Mouse (Mus musculus) bone marrow macrophage, adult 2 months (primary cell): Measurements from ENCODE around the gene Kif17. TPM values are rescaled to one million over a fixed set of nuclear protein-coding genes. Genes with fewer than 3 reads are reported as not detected.

ENCODE experiments used
- H3K27ac ChIP-seq: 2 replicates; pipeline ENCODE4 v1.5.1; 2012; ENCODE audit warnings: low read depth, low read length; ENCODE audit not compliant: insufficient read depth
- H3K4me1 ChIP-seq: 2 replicates; pipeline ENCODE4 v1.6.1; 2012; ENCODE audit warnings: low read length; ENCODE audit not compliant: control insufficient read depth, insufficient read depth
- H3K4me3 ChIP-seq: 2 replicates; pipeline ENCODE4 v1.5.1; 2012; ENCODE audit warnings: mild to moderate bottlenecking, low read length, moderate library complexity; ENCODE audit not compliant: insufficient read depth
- CTCF ChIP-seq: IDR thresholded peaks from 2 replicates; pipeline ENCODE4 v1.5.1; 2012; ENCODE audit warnings: low read depth, mild to moderate bottlenecking, low read length, moderate library complexity
- POLR2A ChIP-seq: IDR thresholded peaks from 2 replicates; pipeline ENCODE4 v1.6.1; 2012; ENCODE audit warnings: mild to moderate bottlenecking, low read depth, low read length, borderline replicate concordance
- polyA plus RNA-seq: library from polyadenylated mRNA; stranded (reverse); fragments of >200 nt; gene quantifications from 2 replicates; pipeline ENCODE4 v1.2.4, GENCODE M21; 2012; ENCODE audit not compliant: missing spikeins, insufficient read depth, insufficient read length

Kif17 gene
- polyA plus RNA-seq, result not detected in 2 replicates

- no peak within 1 kb of the TSS for H3K27ac ChIP-seq
- H3K4me1 ChIP-seq, result no peaks in the 10 kb centered on the region
- H3K4me3 ChIP-seq, result peak within 1 kb of the TSS; percentile 60
- TF ChIP-seq CTCF, result no peak
- no peak for TF ChIP-seq POLR2A
Measured at GRCm38 (mm10) chr4:138250088-138250960, at the start of gene Kif17, which contains the start of gene Sh2d5. Gene Kif17 (plus strand): TSS chr4:138250435. Gene Sh2d5 (plus strand): TSS chr4:138250403.

- no peak overlapping the region for H3K27ac ChIP-seq
- no peak for TF ChIP-seq CTCF
- no peak for TF ChIP-seq POLR2A
Measured at GRCm38 (mm10) chr4:138200769-138201168, 49.5 kb upstream of the Kif17 start.

GRCm38 (mm10) chr4:138201696-138202095 is 48.5 kb upstream of the Kif17 start:
- Histone ChIP-seq H3K4me1 (peaks cover 3% of the 10 kb centered on the region), H3K4me3 (no peak overlapping the region), H3K27ac (no peak overlapping the region)
- TF ChIP-seq CTCF (no peak), POLR2A (no peak)

More at GRCm38 (mm10) chr4:138200769-138201168, 49.5 kb upstream of the Kif17 start:
- H3K4me3 ChIP-seq, result no peak overlapping the region
- no peaks in the 10 kb centered on the region for H3K4me1 ChIP-seq

GRCm38 (mm10) chr4:138210116-138210515 is 40.1 kb upstream of the Kif17 start:
- H3K4me3 ChIP-seq, result no peak overlapping the region
- TF ChIP-seq POLR2A, result no peak
- TF ChIP-seq CTCF, result no peak
- H3K4me1 ChIP-seq, result peaks cover 19% of the 10 kb centered on the region
- H3K27ac ChIP-seq, result no peak overlapping the region

GRCm38 (mm10) chr4:138213861-138214260 is 36.4 kb upstream of the Kif17 start:
- Histone ChIP-seq H3K4me3 (no peak overlapping the region), H3K27ac (peak overlapping the region; percentile 6; the same call in 1 of the 2 replicates), H3K4me1 (peaks cover 21% of the 10 kb centered on the region)
- TF ChIP-seq POLR2A (no peak), CTCF (no peak)

- TF ChIP-seq CTCF, result no peak
- no peak for TF ChIP-seq POLR2A
- Histone ChIP-seq H3K27ac (peak overlapping the region; percentile 89), H3K4me1 (peaks cover 25% of the 10 kb centered on the region), H3K4me3 (peak overlapping the region; percentile 87)
Measured at GRCm38 (mm10) chr4:138215671-138216199, 34.5 kb upstream of the Kif17 start.

GRCm38 (mm10) chr4:138216200-138216890 is 33.9 kb upstream of the Kif17 start, which contains the start of gene Hp1bp3:
Gene Hp1bp3 (plus strand): TSS chr4:138216296.
- peak within 1 kb of the TSS; percentile 90 for H3K4me3 ChIP-seq
- peak within 1 kb of the TSS; percentile 89 for H3K27ac ChIP-seq
- H3K4me1 ChIP-seq, result peaks cover 25% of the 10 kb centered on the region
- TF ChIP-seq CTCF (no peak), POLR2A (no peak; the same call in 1 of the 2 replicates)

GRCm38 (mm10) chr4:138216891-138217392 is 33.3 kb upstream of the Kif17 start:
- peaks cover 25% of the 10 kb centered on the region for H3K4me1 ChIP-seq
- H3K27ac ChIP-seq, result peak overlapping the region; percentile 85
- TF ChIP-seq POLR2A (no peak), CTCF (no peak)
- H3K4me3 ChIP-seq, result peak overlapping the region; percentile 90

GRCm38 (mm10) chr4:138217441-138217840 is 32.8 kb upstream of the Kif17 start:
- H3K27ac ChIP-seq, result peak overlapping the region; percentile 70
- TF ChIP-seq POLR2A (no peak), CTCF (no peak)
- H3K4me3 ChIP-seq, result peak overlapping the region; percentile 90
- H3K4me1 ChIP-seq, result peaks cover 27% of the 10 kb centered on the region
